In the genomic region with DNA sequence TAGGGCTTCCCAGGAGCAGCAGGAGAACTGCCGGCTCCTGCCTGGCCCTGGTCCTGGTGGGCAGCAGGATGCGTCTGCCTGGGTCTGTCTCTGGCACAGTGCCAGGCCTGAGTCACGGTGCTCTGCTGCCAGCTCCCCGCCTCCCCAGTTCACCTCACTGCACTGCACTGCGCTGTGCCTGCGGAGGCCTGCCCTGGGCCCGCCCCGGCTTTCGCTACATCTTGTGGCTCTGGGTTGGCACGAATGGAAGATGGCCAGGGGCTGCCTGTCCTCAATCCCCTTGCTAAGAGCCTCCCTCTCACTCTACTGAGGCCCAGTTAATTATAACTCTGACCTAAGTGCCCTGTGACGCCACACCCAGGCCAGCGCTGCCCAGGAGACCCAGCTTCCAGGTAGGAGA, we compare ENCODE assay signal across 8 mouse cellular contexts. TPM values are rescaled to one million over a fixed set of nuclear protein-coding genes. Genes with fewer than 3 reads are reported as not detected.
DNase-seq lines count a peak whose midpoint lies in the region; ATAC-seq and TF ChIP-seq lines count a peak whose summit lies in the region.

A gene (plus strand): TSS at position 204 of the 400 bp plus-strand sequence.

- H3K27ac ChIP-seq in heart, adult 2 months: peak within 1 kb of the TSS; percentile 36
- no peak within 1 kb of the TSS for H3K27ac ChIP-seq in neural tube, embryonic 15.5 days (replicated peaks)

- H3K4me1 ChIP-seq in heart, adult 2 months (ENCODE audit: control insufficient read depth, insufficient read depth, low read length): peaks cover 3% of the 10 kb centered on the region; the same call in 1 of the 2 replicates
- H3K4me1 ChIP-seq in neural tube, embryonic 15.5 days: peaks cover 10% of the 10 kb centered on the region

- H3K27me3 ChIP-seq in heart, adult 2 months (ENCODE audit: control insufficient read depth, insufficient read depth, low read length): no peaks in the 10 kb centered on the region
- H3K27me3 ChIP-seq in neural tube, embryonic 15.5 days (replicated peaks): no peaks in the 10 kb centered on the region

- peak; percentile 44 for DNase-seq in right cerebral cortex, postnatal 4 days
- no peak for DNase-seq in right cerebral cortex, postnatal 25 days
- DNase-seq in cerebellum, postnatal 14 days: peak; percentile 88 to 90
- peak; percentile 46 to 60 for DNase-seq in heart, adult 2 months
- peak; percentile 35 to 36 for DNase-seq in kidney, adult 8-10 months
- DNase-seq in left cerebral cortex, adult 9 months (ENCODE audit: low spot score in 2 of 2): no peak

- no peak within 1 kb of the TSS for H3K4me3 ChIP-seq in heart, adult 2 months
- H3K4me3 ChIP-seq in neural tube, embryonic 15.5 days (replicated peaks): no peak within 1 kb of the TSS

- no peak for TF ChIP-seq CTCF in heart, adult 2 months (IDR thresholded peaks at IDR 0.05)

- 28% methylated on average over 12 of the region's 12 CpGs for WGBS in heart, adult 2 months
- WGBS in neural tube, embryonic 15.5 days: 57% methylated on average over 12 of the region's 12 CpGs

- no peak for TF ChIP-seq EP300 in heart, adult 2 months (IDR thresholded peaks at IDR 0.05; ENCODE audit: insufficient read depth, low read depth, low read length)

- no peak within 1 kb of the TSS for H3K4me2 ChIP-seq in neural tube, embryonic 15.5 days

- 0 out of 2 replicates have a peak within 1 kb of the TSS, but pooled peaks have one; percentile 27 for H3K9ac ChIP-seq in heart, adult 2 months (ENCODE audit: low read depth, low read length)
- 0 out of 2 replicates have a peak within 1 kb of the TSS, but pooled peaks have one; percentile 7 for H3K9ac ChIP-seq in neural tube, embryonic 15.5 days (replicated peaks)

- H3K36me3 ChIP-seq in heart, adult 2 months (ENCODE audit: control insufficient read depth, insufficient read depth, low read length): no peaks in the 10 kb centered on the region
- H3K36me3 ChIP-seq in neural tube, embryonic 15.5 days: peaks cover 57% of the 10 kb centered on the region

- H3K79me2 ChIP-seq in heart, adult 2 months (replicated peaks; ENCODE audit: control insufficient read depth, insufficient read depth, low read length): no peaks in the 10 kb centered on the region

- TF ChIP-seq POLR2A in heart, adult 2 months (IDR thresholded peaks at IDR 0.05; ENCODE audit: insufficient read depth, low read depth, low read length): no peak

- peak; percentile 40; the same call in 1 of the 2 replicates for ATAC-seq in neural tube, embryonic 15.5 days (ENCODE audit: low FRiP score)
- ATAC-seq in frontal cortex, adult (ENCODE audit: low TSS enrichment): no peak

- H3K9me3 ChIP-seq in neural tube, embryonic 15.5 days (replicated peaks): no peaks in the 10 kb centered on the region

- intact Hi-C loops in heart, adult 2 months (cut with DNase I): no loop called here

RNA-seq across cellular contexts. Expression of the gene that starts here (rescaled TPM):
- total RNA-seq in heart, adult 2 months (2021): 10 to 100 TPM; 10.0 to 10.9 TPM
- 7.5 and 10.2 TPM in 2 replicates for polyA plus RNA-seq in heart, adult 2 months (2012; rRNA removed)
- 0.19 and 0.34 TPM in 2 replicates for polyA plus RNA-seq in neural tube, embryonic 15.5 days (2015; fragmentation: Nextera tagmentation; extraction: Ambion mirVana)

Comparison
In these comparisons a context has a peak if more than half of its experiments do, and no peak if none do; other contexts are left out.
1. DNase-seq: peak in right cerebral cortex, postnatal 4 days (single experiment), cerebellum, postnatal 14 days (2 of 2), heart, adult 2 months (2 of 2) and kidney, adult 8-10 months (2 of 2); none in right cerebral cortex, postnatal 25 days (single experiment) and left cerebral cortex, adult 9 months (0 of 2).
2. Peak in ATAC-seq and H3K9ac ChIP-seq in neural tube, embryonic 15.5 days; RNA of the gene not detected or under 1 TPM.